Mouse (Mus musculus) MEL (cell line): ENCODE results near the gene Strada.

Source experiments
- CTCF ChIP-seq, 3 experiments: IDR thresholded peaks in 2 of 3; conservative IDR thresholded peaks in 1 of 3; 2 replicates each; pipeline ENCODE4 v1.5.1; 2011 to 2012; ENCODE audit warnings: low read length in 3 of 3, low read depth in 2 of 3, mild to moderate bottlenecking in 2 of 3, improper control_type of control experiment in 1 of 3, inconsistent platforms in 1 of 3, mixed read lengths in 1 of 3, moderate library complexity in 1 of 3; ENCODE audit not compliant: control insufficient read depth in 1 of 3, insufficient read depth in 1 of 3, poor library complexity in 1 of 3, severe bottlenecking in 1 of 3
- EP300 ChIP-seq, 2 experiments: IDR thresholded peaks; 2 replicates each; pipeline ENCODE4 v1.6.1; 2011; ENCODE audit warnings: improper control_type of control experiment in 2 of 2, low read length in 2 of 2, low read depth in 1 of 2, mild to moderate bottlenecking in 1 of 2
- HCFC1 ChIP-seq: IDR thresholded peaks from 2 replicates; pipeline ENCODE4 v1.6.1; 2012; ENCODE audit warnings: low read depth, mild to moderate bottlenecking, inconsistent platforms, low read length, improper control_type of control experiment, moderate library complexity
- KAT2A ChIP-seq: conservative IDR thresholded peaks from 2 replicates; pipeline ENCODE4 v1.6.1; 2012; ENCODE audit warnings: low read depth, low read length, improper control_type of control experiment, inconsistent platforms
- POLR2A ChIP-seq, 2 experiments: IDR thresholded peaks; 2 replicates each; pipeline ENCODE4 v1.6.1; 2011 to 2012; ENCODE audit warnings: low read length in 2 of 2, mild to moderate bottlenecking in 2 of 2, control low read depth in 1 of 2, improper control_type of control experiment in 1 of 2, low read depth in 1 of 2, moderate library complexity in 1 of 2; ENCODE audit not compliant: control insufficient read depth in 1 of 2, insufficient read depth in 1 of 2, poor library complexity in 1 of 2
- RAD21 ChIP-seq: IDR thresholded peaks from 2 replicates; pipeline ENCODE4 v1.6.1; 2011; ENCODE audit warnings: mild to moderate bottlenecking, low read depth, low read length, improper control_type of control experiment
- USF2 ChIP-seq, 2 experiments: IDR thresholded peaks; 2 replicates each; pipeline ENCODE4 v1.6.1; 2011 to 2012; ENCODE audit warnings: improper control_type of control experiment in 2 of 2, low read length in 2 of 2, borderline replicate concordance in 1 of 2, inconsistent platforms in 1 of 2, low read depth in 1 of 2, mild to moderate bottlenecking in 1 of 2; ENCODE audit not compliant: insufficient read depth in 1 of 2

DNA sequence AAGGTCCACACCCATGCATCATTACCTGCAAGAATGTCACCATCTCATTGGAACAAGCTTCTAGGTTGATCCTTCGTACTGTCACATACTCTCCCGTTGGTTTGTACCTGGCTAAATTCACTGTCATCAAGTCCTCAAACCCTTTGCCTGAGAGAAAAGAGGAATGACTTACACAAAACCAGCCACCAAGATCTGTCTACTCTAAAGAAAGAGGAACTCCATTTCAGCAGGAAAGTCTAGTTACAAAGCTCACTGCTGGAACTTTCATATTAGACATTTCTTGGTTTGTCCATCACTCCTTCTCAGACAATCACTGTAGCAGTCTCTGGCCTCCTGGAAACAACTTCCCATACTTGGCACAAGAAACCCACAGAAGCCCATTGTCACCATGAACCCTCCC lies 28.7 kb downstream of the Strada start:
- TF ChIP-seq KAT2A = no peak
- TF ChIP-seq POLR2A (IDR thresholded peaks at IDR 0.05; ENCODE audit: control insufficient read depth in 1 of 2, insufficient read depth in 1 of 2, low read depth in 1 of 2, low read length in 2 of 2, poor library complexity in 1 of 2) = no peak
- TF ChIP-seq CTCF (IDR thresholded peaks at IDR 0.05 in 2 of 3, conservative IDR thresholded peaks at IDR 0.05 in 1 of 3; ENCODE audit: control insufficient read depth in 1 of 3, insufficient read depth in 1 of 3, low read depth in 2 of 3, low read length in 3 of 3, poor library complexity in 1 of 3, severe bottlenecking in 1 of 3) = no peak
- no peak for TF ChIP-seq HCFC1
- no peak for TF ChIP-seq RAD21
- no peak for TF ChIP-seq USF2 (IDR thresholded peaks at IDR 0.05; ENCODE audit: borderline replicate concordance in 1 of 2, insufficient read depth in 1 of 2, low read depth in 1 of 2, low read length in 2 of 2)
- TF ChIP-seq EP300 (IDR thresholded peaks at IDR 0.05; ENCODE audit: low read depth in 1 of 2, low read length in 2 of 2) = 0 out of 4 replicates have a peak, but pooled peaks of 1 of the 2 experiments have one; percentile 19
